Mouse (Mus musculus) E14TG2a.4 (cell line): ENCODE measurements at regions not wholly inside any gene's neighbourhood (a gene's known extent, or its start where the extent isn't known, plus 50 kb on each side); places are given as distances from the start of the nearest gene placed in this dataset.

ENCODE experiments used
- CTCF ChIP-seq: conservative IDR thresholded peaks from 2 replicates; pipeline ENCODE4 v1.5.1; 2014; ENCODE audit warnings: low read length
- POU5F1 ChIP-seq: IDR thresholded peaks from 2 replicates; pipeline ENCODE4 v1.6.1; 2014; ENCODE audit warnings: low read length, borderline replicate concordance

GRCm38 (mm10) chr13:31060916-31061431, 87.0 kb downstream of the Gm5447 start:
- TF ChIP-seq CTCF, result no peak
- no peak for TF ChIP-seq POU5F1
